Mouse (Mus musculus) brain, embryonic 18.5 days (tissue): ENCODE measurements at regions not wholly inside any gene's neighbourhood (a gene's known extent, or its start where the extent isn't known, plus 50 kb on each side); places are given as distances from the start of the nearest gene placed in this dataset.
A peak's percentile ranks its signal among the peaks of the same experiment; 100 is the strongest.

Experiments
- DNase-seq: peaks from one replicate; pipeline ENCODE4 v3.0.0-alpha.2; 2012; ENCODE audit warnings: low read depth, low spot score

DNA sequence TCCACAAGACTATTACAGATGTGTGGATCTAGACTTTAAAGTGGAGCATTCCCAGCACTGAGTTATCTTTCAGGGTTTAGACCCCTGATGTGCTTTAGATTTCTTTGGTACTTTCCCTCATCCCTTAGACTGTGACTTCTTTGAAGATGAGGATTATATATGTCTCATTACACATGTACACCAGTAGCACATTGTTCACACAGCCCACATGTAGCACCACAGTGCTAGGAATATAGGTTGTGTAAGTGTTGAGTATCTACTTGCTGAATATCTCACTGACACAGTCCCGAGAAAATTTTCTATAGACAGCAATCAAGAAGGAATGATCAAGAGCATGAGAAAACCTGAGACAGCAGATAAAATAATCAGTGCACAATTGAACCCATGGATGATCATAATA, 243.4 kb upstream of the Brinp1 start:
- no peak for DNase-seq

- no peak for DNase-seq
These were observed 241.9 kb upstream of the Brinp1 start for GRCm38 (mm10) chr4:69196094-69196493.

- peak; percentile 63 for DNase-seq
These were observed 241.4 kb upstream of the Brinp1 start for GRCm38 (mm10) chr4:69195645-69196044.
